Mouse (Mus musculus): ENCODE measurements around the gene Ptpn11. TPM values are rescaled to one million over a fixed set of nuclear protein-coding genes. Genes with fewer than 3 reads are reported as not detected.

The Ptpn11 gene
- total RNA-seq, 2 experiments from 2014 or later: 78.0 to 80.4 TPM

DNA sequence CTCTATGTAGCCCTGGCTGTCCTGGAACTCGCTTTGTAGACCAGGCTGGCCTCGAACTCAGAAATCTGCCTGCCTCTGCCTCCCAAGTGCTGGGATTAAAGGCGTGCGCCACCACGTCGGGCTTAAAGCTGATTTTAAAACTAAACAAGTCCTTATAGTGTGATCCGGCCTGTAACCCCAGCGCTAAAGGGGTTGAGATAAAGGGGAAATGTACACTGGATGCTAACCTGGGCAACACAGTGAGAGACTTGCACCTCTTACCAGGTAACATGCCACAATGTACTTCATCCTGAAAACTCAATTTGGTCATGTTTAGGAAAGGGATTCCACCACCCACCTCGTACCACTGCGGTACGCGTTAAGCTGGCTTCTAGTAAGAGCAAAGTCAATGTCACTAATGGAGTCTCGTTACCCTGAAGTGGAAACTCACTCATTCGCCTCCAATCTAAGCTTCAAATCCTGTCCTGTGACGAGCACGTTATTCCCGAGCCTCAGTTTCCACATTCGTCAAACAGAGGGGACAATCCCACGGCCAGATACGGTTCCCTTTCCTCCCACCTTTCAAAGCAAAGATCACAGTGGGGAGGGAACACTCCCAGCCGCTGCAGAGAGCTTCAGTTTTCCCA, 874 bp downstream of the Ptpn11 start:
- intact Hi-C loops (cut with DNase I): no loop called here
- no peak for DNase-seq (ENCODE audit: extremely low spot score in 1 of 2, low spot score in 2 of 2)

DNA sequence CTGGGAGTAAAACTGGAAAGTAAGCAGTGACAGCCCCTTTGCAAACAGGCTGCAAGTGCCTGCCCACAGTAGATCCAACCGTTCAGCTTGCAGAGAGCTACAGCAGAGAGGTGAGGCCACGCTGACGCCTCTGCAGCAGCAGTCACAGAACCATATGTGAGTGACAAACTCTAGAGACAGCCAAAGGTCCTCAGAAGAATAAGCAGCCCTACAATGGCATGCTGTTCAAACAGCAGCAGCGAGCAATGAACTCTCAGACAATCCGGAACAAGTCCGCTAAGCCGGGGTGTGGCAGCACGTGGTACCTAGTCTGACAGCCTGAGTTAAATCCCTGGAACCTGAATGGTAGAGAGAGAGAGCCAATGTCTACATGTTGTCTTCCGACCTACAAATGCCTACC, 2.0 kb downstream of the Ptpn11 start:
- no peak for DNase-seq (ENCODE audit: extremely low spot score in 1 of 2, low spot score in 2 of 2)
- intact Hi-C loops (cut with DNase I): no loop called here

DNA sequence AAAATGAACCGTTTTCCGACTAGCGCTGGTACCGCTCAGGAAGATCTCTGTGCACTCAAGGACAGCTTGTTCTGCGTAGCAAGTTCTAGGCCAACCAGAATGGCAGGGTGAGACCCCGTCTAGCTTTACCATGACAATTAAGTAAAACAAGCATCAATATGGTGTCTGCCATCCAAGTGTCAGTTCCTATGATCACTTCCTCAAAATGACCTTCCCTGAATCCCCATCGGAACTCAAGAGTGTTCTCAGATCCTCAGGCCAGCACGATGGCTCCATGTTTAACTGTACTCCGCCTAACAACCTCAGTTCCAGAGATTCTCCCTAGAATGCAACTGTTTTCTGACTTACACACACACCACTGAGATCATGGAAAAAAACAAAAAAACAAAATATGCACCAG, 2.9 kb downstream of the Ptpn11 start:
- intact Hi-C loops (cut with DNase I): no loop called here

DNA sequence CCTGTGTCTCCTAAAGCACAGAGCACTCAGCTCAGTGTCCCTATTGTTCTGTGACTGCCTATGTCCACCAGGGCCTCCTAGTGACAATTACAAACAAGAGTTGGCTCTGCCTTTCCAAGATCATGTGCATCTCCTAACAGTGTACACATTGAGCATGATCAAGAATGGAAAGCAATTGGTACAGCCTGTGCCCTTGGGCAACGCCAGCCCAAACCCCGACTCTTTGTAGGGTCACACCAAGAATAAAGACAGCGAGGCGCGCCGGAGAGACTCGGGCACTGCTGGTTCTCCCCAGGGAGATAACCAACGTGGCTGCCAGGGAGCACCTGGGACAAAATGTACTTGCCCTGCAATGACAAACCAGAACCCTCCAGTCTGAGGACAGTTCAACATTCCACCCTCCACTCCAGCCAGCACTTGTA, 3.6 kb downstream of the Ptpn11 start:
- no peak for DNase-seq (ENCODE audit: extremely low spot score in 1 of 2, low spot score in 2 of 2)
- intact Hi-C loops (cut with DNase I): no loop called here

More for the DNA sequence above, 2.9 kb downstream of the Ptpn11 start:
- DNase-seq (ENCODE audit: extremely low spot score in 1 of 2, low spot score in 2 of 2): no peak

DNA sequence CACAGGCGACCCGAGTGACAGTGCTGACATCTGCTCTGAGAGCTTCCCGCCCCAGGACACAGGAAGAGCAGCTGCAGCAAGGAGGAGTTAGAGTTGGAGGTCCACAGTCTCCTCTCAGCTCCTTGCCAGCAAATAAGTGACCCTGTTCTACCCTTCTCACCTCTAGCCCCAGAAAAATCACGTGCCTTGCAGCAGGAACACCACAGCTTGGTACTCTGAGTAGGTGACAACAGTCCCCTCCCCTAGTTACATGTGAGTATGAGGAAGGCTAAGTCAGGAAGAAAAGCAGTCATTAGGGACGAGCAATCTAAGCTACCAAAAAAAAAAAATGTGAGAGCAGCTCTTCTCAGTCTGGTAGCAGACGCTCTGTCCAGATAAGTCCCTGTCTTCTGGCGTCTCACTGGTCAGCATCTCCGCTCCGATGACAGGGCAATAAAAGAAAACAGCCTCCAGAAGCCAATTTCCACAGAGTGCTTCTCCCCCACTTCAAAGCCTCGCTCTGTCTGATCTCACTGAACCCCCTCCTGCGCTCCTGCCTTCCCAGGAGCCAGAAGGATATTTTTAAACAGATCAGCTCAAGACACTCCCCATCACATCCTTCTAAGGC, 6.1 kb downstream of the Ptpn11 start:
- peak in 1 of 2 experiments; percentile 60 for DNase-seq (ENCODE audit: extremely low spot score in 1 of 2, low spot score in 2 of 2)
- intact Hi-C loops (cut with DNase I): no loop called here

DNA sequence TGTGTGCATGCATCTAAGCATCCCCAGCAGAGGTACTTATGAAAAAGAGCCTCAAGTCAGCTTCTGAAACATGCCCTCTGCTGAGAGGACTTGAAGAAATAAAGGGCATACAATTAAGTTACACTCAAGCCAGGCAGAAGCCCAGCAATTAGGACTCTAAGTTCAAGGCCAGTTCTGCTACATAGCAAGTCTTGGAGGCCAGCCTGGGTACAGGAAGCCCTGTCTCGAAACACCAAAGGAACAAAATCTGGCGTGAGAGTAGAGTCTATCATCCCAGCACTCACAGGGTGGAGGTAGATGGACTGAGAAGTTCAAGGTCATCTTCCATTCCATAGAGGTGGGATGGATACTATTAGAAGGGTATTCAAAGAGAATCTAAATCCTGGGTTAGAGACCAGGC, 6.8 kb downstream of the Ptpn11 start:
- no peak for DNase-seq (ENCODE audit: extremely low spot score in 1 of 2, low spot score in 2 of 2)
- intact Hi-C loops (cut with DNase I): no loop called here

DNA sequence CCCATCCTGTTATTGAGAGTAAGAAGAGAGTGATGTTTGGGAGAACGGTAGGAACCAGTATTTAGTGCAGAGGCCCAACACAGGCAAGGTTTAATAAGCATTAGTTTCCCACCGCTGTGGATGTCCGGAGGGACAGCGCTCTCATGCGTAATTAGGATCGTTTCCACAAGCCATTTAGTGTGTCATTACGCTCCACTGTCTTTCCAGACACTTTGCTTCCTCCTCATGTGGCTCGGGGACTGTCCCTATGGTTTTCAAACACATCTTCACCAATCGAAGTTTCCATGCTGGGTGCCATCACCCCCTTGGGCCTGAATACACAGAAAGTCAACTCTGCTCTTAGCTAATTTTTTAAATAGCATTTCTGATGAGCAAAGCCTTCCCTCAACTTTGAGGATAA, 7.9 kb downstream of the Ptpn11 start:
- DNase-seq (ENCODE audit: extremely low spot score in 1 of 2, low spot score in 2 of 2): no peak
- intact Hi-C loops (cut with DNase I): no loop called here

DNA sequence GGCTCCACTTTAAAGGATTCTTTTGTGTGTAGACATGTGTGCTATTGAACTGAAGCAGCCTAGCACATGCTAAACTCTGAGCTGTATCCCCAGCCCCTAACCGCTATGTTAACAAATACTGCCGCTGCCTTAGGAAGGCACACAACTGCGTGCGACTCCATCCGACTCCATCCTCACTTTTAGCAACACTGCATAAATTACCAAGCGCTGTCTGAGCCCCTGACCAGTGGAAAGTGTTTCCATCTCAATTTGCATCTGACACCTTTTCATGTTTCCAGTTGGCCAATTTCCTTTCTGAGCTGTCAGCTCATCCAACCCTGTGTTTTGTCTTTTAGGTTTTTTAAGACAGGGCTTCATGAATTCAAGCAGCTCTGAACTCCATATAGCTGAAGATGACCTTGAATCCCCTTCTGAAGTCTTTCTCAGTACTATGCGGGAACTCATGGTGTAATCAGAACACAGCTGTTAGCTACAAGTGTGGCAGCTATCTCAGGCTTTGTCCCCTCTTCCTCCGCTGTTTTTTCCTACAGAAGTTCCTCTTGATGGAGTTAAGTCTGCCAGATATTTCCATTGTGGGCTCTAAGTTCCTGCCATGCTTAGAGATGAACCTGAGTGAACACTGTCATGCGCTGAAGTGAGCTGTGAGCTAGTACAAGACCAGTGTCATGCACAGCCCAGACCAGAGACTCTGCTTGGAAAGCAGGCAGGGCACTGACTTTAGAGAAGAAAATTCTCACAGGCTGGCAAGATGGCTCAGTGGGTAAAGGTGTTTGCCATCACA, 11.9 kb downstream of the Ptpn11 start:
- intact Hi-C loops (cut with DNase I): no loop called here
- no peak for DNase-seq (ENCODE audit: extremely low spot score in 1 of 2, low spot score in 2 of 2)

DNA sequence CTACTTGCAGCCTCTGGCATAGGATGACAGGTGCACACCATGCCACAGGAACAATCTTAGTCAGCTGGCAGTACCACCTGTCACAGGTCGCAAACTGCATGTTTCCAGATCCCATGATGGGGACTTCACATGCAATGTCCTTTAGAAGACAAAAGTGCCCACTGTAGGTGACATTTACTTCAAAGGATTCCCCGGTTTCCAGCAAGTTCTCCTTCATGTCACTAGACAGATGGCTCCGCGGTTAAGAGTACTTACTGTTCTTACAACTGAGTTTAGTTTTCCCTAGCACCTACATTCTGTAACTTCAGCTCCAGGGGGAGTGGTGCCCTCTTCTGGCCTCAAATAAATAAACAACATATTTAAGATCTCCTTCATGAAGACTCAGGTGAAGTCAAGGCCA, 18.4 kb downstream of the Ptpn11 start:
- intact Hi-C loops (cut with DNase I): no loop called here

DNA sequence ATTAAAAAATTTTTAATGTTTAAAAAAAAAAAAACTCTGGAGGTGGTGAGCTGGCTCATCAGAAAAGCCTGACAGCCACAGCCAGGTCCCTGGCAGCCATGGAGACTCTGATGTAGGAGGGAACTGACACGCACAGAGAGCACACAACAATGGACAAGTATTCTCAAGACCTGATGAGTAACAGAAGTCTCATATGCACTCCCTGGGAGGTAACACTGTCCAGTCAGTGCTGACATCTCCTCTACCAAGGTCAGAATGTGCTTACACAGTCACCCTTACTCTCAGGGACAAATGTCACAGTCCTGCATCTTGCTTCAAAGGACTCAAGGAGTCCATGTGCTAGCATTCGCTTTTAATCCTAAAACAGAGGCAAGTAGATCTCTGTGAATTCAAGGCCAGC, 21.6 kb downstream of the Ptpn11 start:
- intact Hi-C loops (cut with DNase I): no loop called here

More for the DNA sequence above, 18.4 kb downstream of the Ptpn11 start:
- no peak for DNase-seq (ENCODE audit: extremely low spot score in 1 of 2, low spot score in 2 of 2)

DNA sequence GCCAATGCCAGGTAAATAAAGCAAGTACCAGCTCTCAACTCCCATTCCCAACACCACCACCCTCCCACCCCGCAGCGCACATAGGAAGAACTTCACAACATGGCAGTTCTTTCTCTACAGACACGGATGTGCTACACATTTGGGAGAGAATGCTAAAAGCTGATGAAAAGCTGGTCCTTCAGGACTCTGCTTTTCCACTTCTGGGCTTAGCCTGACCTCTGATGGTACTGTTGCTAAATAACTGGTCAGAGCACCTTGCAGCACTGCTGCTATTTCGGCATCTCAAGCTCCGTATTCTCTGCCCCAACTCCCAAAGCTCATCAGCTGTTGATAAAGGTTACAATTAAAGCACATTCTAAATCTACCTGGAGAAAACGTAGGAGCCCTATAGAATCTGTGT, 24.3 kb downstream of the Ptpn11 start:
- intact Hi-C loops (cut with DNase I): no loop called here
- no peak for DNase-seq (ENCODE audit: extremely low spot score in 1 of 2, low spot score in 2 of 2)

More for the DNA sequence above, 21.6 kb downstream of the Ptpn11 start:
- no peak for DNase-seq (ENCODE audit: extremely low spot score in 1 of 2, low spot score in 2 of 2)

DNA sequence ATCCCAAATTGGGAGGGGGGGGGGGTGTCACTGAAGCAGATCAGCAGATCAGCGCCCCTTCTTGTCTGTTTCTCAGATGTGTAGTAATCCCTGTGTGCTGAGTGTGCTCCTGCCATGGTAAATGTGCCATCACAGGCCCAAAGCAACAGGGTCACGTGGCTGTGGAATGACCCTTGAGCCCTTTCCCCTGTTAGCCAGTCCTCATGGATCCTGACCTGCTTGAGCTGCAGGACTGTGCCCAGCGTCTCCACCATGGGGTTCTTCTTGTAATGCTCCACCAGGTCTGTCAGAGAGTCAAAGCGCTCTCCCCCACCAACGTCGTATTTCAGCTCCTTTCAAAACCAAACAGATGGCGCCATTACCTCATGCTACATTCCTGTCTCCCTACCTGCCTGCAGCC, 28.3 kb downstream of the Ptpn11 start:
- DNase-seq (ENCODE audit: extremely low spot score in 1 of 2, low spot score in 2 of 2): no peak
- intact Hi-C loops (cut with DNase I): no loop called here

DNA sequence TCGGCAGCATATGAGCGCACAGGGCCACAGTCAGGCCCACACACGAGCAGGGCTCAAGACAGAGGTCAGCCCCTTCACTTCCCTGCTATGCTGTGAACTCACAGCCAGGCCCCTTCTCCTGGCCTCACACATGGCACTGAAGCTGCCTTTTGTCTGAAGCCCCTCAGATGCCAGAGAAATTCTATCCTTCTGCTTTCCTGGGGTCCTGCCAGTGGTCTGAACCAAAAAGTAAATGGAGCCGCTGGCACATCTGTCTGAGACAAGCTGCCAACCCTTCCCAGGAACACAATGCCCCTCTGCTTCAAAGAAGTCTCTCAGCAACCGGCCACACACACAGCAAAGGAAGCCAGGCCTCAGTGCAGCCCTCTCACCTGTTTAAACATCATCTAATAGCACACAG, 28.9 kb downstream of the Ptpn11 start:
- intact Hi-C loops (cut with DNase I): no loop called here
- DNase-seq (ENCODE audit: extremely low spot score in 1 of 2, low spot score in 2 of 2): no peak

DNA sequence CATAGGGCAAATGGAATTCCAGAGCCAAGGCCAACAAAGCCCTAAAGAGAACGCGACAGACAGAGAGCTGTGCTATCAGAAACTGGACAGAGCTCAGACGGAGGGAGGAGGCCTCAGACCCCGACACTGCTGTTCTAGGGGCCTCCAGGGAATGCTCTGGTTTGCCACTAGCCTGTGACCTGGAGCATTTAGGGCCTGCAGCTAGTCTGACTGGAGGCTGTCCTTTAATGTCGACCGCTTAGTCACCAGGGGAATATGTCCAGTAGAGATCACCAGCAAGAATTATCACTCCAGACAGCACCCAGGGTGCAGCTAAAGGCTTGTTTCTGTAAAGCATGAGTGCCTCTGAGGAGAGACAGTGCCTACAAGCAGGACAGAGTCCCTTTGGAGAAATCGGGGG, 32.2 kb downstream of the Ptpn11 start:
- intact Hi-C loops (cut with DNase I): loop anchor here (10.0 kb wide), 1 partner anchor 204 kb away; no protein-coding TSS in a partner anchor
- DNase-seq (ENCODE audit: extremely low spot score in 1 of 2, low spot score in 2 of 2): no peak

DNA sequence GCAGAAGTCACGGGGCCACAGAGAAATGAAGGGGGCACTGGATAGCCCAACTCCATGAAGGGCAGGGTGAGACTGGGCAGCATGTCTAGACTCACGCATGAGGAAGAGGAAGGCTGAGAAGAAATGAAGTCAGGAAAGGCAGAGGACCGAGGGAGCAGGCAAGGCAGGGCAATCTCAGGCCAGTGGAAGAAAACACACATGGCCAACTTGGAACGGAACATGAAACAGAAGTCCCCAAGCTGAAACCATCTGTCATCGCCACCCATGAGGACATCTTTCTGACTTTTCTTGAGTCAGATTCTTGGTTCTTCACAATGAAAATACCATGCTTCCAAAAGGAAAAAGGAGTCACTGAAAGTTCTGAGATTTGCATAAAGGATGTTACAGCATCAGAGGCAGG, 33.7 kb downstream of the Ptpn11 start:
- DNase-seq (ENCODE audit: extremely low spot score in 1 of 2, low spot score in 2 of 2): no peak
- intact Hi-C loops (cut with DNase I): loop anchor here (10.0 kb wide), 1 partner anchor 203 kb away; no protein-coding TSS in a partner anchor

DNA sequence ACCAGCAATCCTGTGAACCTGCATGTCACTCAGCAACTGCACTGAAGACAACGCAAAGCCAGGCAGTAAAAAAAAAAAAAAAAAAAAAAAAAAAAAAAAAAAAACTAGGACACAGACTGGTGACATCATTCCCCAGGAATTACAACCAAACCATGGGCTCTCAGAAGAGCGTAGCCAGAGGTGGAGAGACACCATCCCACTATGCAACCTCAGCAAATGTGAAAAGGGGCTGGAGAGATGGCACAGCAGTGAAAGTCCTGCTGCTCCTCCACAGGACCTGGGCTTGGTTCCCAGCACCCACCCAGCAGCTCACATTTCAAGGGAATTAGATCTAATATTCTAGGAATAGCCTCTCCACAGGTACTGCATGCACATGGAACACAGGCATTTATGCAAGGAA, 34.2 kb downstream of the Ptpn11 start:
- intact Hi-C loops (cut with DNase I): loop anchor here (10.0 kb wide), 1 partner anchor 202 kb away; no protein-coding TSS in a partner anchor
- DNase-seq (ENCODE audit: extremely low spot score in 1 of 2, low spot score in 2 of 2): no peak

DNA sequence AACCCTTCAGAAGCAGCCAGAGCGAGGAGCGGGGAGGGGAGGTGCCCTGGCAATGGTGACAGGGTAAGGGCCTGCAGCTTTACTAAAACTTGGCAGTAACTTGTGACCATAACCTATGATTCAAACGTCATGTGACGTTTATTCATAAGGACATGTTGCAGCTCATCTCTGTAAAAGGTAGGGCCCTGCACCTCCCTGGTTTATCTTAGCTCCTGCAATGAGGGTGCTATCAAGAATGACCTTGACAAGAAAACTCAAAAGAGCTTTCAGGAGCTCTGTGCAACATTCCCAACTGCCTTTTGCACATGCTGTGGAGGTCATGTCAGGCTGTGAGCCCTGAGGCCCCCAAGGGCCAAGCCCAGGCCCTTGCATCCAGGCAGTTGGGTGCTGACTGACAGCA, 35.1 kb downstream of the Ptpn11 start:
- no peak for DNase-seq (ENCODE audit: extremely low spot score in 1 of 2, low spot score in 2 of 2)

DNA sequence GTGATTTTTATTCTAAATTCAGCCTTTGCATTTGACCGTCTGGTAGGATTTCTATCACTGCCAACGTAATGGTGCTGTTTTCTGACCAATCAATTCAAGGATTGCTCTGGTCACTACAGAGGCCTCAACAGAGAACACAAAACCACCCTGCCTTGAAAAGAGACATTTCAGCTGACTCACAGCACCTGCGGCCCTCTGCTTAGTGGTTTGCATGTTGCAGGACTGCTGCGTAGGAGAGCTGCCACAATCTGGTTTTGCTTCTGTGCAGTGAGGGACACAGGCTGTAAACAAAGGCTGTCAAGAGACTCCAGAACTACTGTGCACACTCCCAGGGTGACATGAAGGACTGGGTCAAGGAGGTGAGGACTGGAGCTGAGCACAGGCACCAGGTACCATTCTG, 40.5 kb downstream of the Ptpn11 start:
- intact Hi-C loops (cut with DNase I): loop anchor here (10.0 kb wide), 1 partner anchor 196 kb away; no protein-coding TSS in a partner anchor
- no peak for DNase-seq (ENCODE audit: extremely low spot score in 1 of 2, low spot score in 2 of 2)

More for the DNA sequence above, 35.1 kb downstream of the Ptpn11 start:
- intact Hi-C loops (cut with DNase I): loop anchor here (10.0 kb wide), 1 partner anchor 201 kb away; no protein-coding TSS in a partner anchor

DNA sequence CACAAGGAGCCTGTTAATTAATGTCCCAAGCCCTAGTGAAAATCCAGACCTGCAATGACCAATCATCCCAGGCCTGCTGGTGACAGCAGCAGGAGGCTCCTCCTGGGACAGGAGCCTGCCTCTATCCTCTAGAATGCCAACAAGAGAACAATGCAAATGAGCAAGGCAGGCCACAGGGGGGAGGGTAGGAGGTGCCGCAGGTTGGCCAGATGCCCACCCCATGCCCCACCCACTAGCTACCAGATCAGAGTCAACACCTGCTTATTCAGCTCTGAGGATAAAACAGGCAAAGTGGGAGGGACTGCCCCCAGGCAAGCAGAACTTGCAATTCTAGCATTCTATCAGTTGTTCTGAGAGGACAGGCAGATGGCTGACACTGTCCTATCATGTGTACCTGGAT, 42.0 kb downstream of the Ptpn11 start:
- intact Hi-C loops (cut with DNase I): no loop called here

DNA sequence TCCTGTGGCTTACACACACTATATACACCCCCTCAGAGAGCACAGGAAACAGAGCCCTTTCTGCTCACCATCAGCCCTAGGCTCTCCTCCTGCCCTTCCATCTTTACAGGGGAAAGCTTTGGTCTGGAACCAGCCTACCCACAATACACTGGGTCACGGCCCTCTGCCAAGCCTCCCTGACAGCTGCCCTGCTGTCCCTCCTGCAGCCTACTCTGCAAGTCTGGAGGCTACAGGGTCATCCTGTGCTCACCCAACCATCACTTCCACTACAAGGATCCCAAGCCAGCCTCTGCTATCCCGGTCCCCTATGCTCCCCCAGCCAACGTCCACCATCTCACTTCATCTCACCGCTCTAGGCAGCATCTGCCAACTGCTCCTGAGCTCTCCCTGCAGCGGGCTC, 44.9 kb downstream of the Ptpn11 start:
- no peak for DNase-seq (ENCODE audit: extremely low spot score in 1 of 2, low spot score in 2 of 2)
- intact Hi-C loops (cut with DNase I): no loop called here

More for the DNA sequence above, 42.0 kb downstream of the Ptpn11 start:
- no peak for DNase-seq (ENCODE audit: extremely low spot score in 1 of 2, low spot score in 2 of 2)

All from left cerebral cortex, postnatal 10 days (tissue).